Mouse (Mus musculus) liver, postnatal 0 days (tissue): Measurements from ENCODE around the gene Cd248. TPM values are rescaled to one million over a fixed set of nuclear protein-coding genes. Genes with fewer than 3 reads are reported as not detected.

Experiments used
- ATAC-seq: fragments of 200-750 bp; cut with Nextera tagmentation; 2 replicates; pipeline ENCODE4 v1.8.0; 2017; ENCODE audit warnings: mild to moderate bottlenecking, moderate library complexity
- DNase-seq: peaks from one replicate; pipeline ENCODE4 v3.0.0-alpha.2; 2016
- H3K27ac ChIP-seq: fragments of 300-500 bp; sonication (generic); 2 replicates; pipeline ENCODE4 v1.5.1; 2014; ENCODE audit warnings: antibody characterized with exemption, moderate library complexity, mild to moderate bottlenecking, low read depth
- H3K27me3 ChIP-seq: fragments of 300-500 bp; sonication (generic); 2 replicates; pipeline ENCODE4 v1.6.1; 2014; ENCODE audit warnings: low read length, control low read depth, mixed read lengths; ENCODE audit not compliant: insufficient read depth
- H3K36me3 ChIP-seq: fragments of 300-500 bp; sonication (generic); replicated peaks from 2 replicates; pipeline ENCODE4 v1.6.1; 2014; ENCODE audit warnings: mild to moderate bottlenecking, control low read depth, low read length, moderate library complexity, mixed read lengths; ENCODE audit not compliant: insufficient read depth
- H3K4me1 ChIP-seq: fragments of 300-500 bp; sonication (generic); 2 replicates; pipeline ENCODE4 v1.6.1; 2014; ENCODE audit warnings: antibody characterized with exemption, mild to moderate bottlenecking, control low read depth; ENCODE audit not compliant: insufficient read depth
- H3K4me2 ChIP-seq: fragments of 300-500 bp; sonication (generic); 2 replicates; pipeline ENCODE4 v1.6.1; 2014; ENCODE audit warnings: low read depth, mild to moderate bottlenecking, low read length, moderate library complexity, mixed read lengths
- H3K4me3 ChIP-seq: fragments of 300-500 bp; sonication (generic); 2 replicates; pipeline ENCODE4 v1.5.1; 2014; ENCODE audit warnings: low read depth, low read length
- H3K9ac ChIP-seq: fragments of 300-500 bp; sonication (generic); replicated peaks from 2 replicates; pipeline ENCODE4 v1.6.1; 2014; ENCODE audit warnings: mild to moderate bottlenecking, moderate library complexity
- H3K9me3 ChIP-seq: fragments of 300-500 bp; sonication (generic); 2 replicates; pipeline ENCODE4 v1.6.1; 2016; ENCODE audit warnings: mild to moderate bottlenecking, control low read depth, low read length, mixed read lengths
- CTCF ChIP-seq: sonication (generic); IDR thresholded peaks from 2 replicates; pipeline ENCODE4 v1.5.1; 2016; ENCODE audit warnings: antibody characterized with exemption, low read depth
- EP300 ChIP-seq: IDR thresholded peaks from 2 replicates; pipeline ENCODE4 v1.6.1; 2016; ENCODE audit warnings: antibody characterized with exemption, low read depth, mild to moderate bottlenecking
- WGBS: fragments of 180-500 bp; shearing (Covaris S2); extraction: QIAGEN DNeasy Blood & Tissue Kit; methylation state at CpG from one replicate; pipeline ENCODE4 v1.1.7; 2014; ENCODE audit not compliant: insufficient replicate concordance; 5-methylcytosine and 5-hydroxymethylcytosine counted together
- polyA plus RNA-seq: library from polyadenylated mRNA; unstranded; fragments of >200 nt; fragmentation: Nextera tagmentation; extraction: Ambion mirVana; gene quantifications from 2 replicates; pipeline ENCODE4 v1.2.1, GENCODE M21; 2015

Gene Cd248
- polyA plus RNA-seq, 1 experiment from 2014 or later, result 2.0 TPM

GRCm38 (mm10) chr19:5065104-5065503 lies 2.8 kb upstream of the Cd248 start:
- H3K4me1 ChIP-seq, result peaks cover 8% of the 10 kb centered on the region
- H3K27me3 ChIP-seq, result peaks cover 32% of the 10 kb centered on the region
- WGBS, result 50% methylated on average over 7 of the region's 7 CpGs
- no peak overlapping the region for H3K27ac ChIP-seq
- H3K9ac ChIP-seq, result no peak overlapping the region
- H3K4me2 ChIP-seq, result no peak overlapping the region
- TF ChIP-seq EP300 (no peak), CTCF (no peak)
- no peaks in the 10 kb centered on the region for H3K36me3 ChIP-seq
- no peaks in the 10 kb centered on the region for H3K9me3 ChIP-seq
- no peak for ATAC-seq
- DNase-seq, result no peak
- H3K4me3 ChIP-seq, result no peak overlapping the region

- H3K4me3 ChIP-seq, result no peak overlapping the region
- TF ChIP-seq EP300 (no peak), CTCF (no peak)
- H3K27me3 ChIP-seq, result peaks cover 53% of the 10 kb centered on the region
- no peaks in the 10 kb centered on the region for H3K9me3 ChIP-seq
- WGBS, result 8% methylated on average over 15 of the region's 15 CpGs
- peak overlapping the region; percentile 69 for H3K4me2 ChIP-seq
- H3K27ac ChIP-seq, result peak overlapping the region; percentile 44; the same call in 1 of the 2 replicates
- ATAC-seq (peak; percentile 77), DNase-seq (peak; percentile 34)
- H3K36me3 ChIP-seq, result no peaks in the 10 kb centered on the region
- H3K4me1 ChIP-seq, result peaks cover 20% of the 10 kb centered on the region
- H3K9ac ChIP-seq, result no peak overlapping the region
These were observed 658 bp upstream of the Cd248 start for GRCm38 (mm10) chr19:5067040-5067799.

GRCm38 (mm10) chr19:5068570-5069234 lies 824 bp downstream of the Cd248 start:
- Histone ChIP-seq H3K9me3 (no peaks in the 10 kb centered on the region), H3K4me3 (peak overlapping the region; percentile 45), H3K4me2 (peak overlapping the region; percentile 69), H3K27ac (no peak overlapping the region), H3K27me3 (peaks cover 54% of the 10 kb centered on the region), H3K36me3 (no peaks in the 10 kb centered on the region), H3K4me1 (peaks cover 28% of the 10 kb centered on the region), H3K9ac (no peak overlapping the region)
- no peak for TF ChIP-seq EP300
- TF ChIP-seq CTCF, result no peak
- WGBS, result 53% methylated on average over 21 of the region's 21 CpGs
- ATAC-seq (no peak), DNase-seq (no peak)

- Histone ChIP-seq H3K27me3 (peaks cover 55% of the 10 kb centered on the region), H3K4me3 (no peak overlapping the region), H3K36me3 (no peaks in the 10 kb centered on the region), H3K9ac (no peak overlapping the region), H3K9me3 (no peaks in the 10 kb centered on the region), H3K27ac (no peak overlapping the region), H3K4me1 (peaks cover 28% of the 10 kb centered on the region), H3K4me2 (no peak overlapping the region)
- no peak for ATAC-seq
- no peak for TF ChIP-seq EP300
- TF ChIP-seq CTCF, result no peak
- DNase-seq, result no peak
- 77% methylated on average over 5 of the region's 5 CpGs for WGBS
These were observed 1.6 kb downstream of the Cd248 start for GRCm38 (mm10) chr19:5069486-5069885.

- H3K27me3 ChIP-seq, result peaks cover 55% of the 10 kb centered on the region
- no peak overlapping the region for H3K4me2 ChIP-seq
- H3K4me3 ChIP-seq, result no peak overlapping the region
- no peak for DNase-seq
- H3K9me3 ChIP-seq, result no peaks in the 10 kb centered on the region
- peaks cover 28% of the 10 kb centered on the region for H3K4me1 ChIP-seq
- no peaks in the 10 kb centered on the region for H3K36me3 ChIP-seq
- H3K27ac ChIP-seq, result no peak overlapping the region
- H3K9ac ChIP-seq, result no peak overlapping the region
- WGBS, result 84% methylated on average over 7 of the region's 7 CpGs
- no peak for ATAC-seq
- no peak for TF ChIP-seq CTCF
- no peak for TF ChIP-seq EP300
These were observed 2.1 kb downstream of the Cd248 start for GRCm38 (mm10) chr19:5069978-5070377.

GRCm38 (mm10) chr19:5071077-5071476 lies 3.2 kb downstream of the Cd248 start:
- H3K4me1 ChIP-seq, result peaks cover 28% of the 10 kb centered on the region

More at GRCm38 (mm10) chr19:5071077-5071476, 3.2 kb downstream of the Cd248 start:
- Histone ChIP-seq H3K27ac (no peak overlapping the region), H3K9me3 (no peaks in the 10 kb centered on the region), H3K36me3 (no peaks in the 10 kb centered on the region), H3K27me3 (peaks cover 55% of the 10 kb centered on the region), H3K4me3 (0 out of 2 replicates have a peak overlapping the region, but pooled peaks have one; percentile 50), H3K4me2 (peak overlapping the region; percentile 83), H3K9ac (no peak overlapping the region)
- WGBS, result 17% methylated on average over 10 of the region's 11 CpGs
- ATAC-seq, result no peak
- TF ChIP-seq CTCF, result no peak
- no peak for TF ChIP-seq EP300
- DNase-seq, result no peak
